Mouse (Mus musculus): Measurements from ENCODE around the gene Rnf32. TPM values are rescaled to one million over a fixed set of nuclear protein-coding genes. Genes with fewer than 3 reads are reported as not detected.

Rnf32 gene
- not detected in 2 replicates for polyA plus RNA-seq (2012)

GRCm38 (mm10) chr5:29195570-29196263 is at the start of gene Rnf32:
Gene Rnf32, plus strand, starts transcription at chr5:29195992.

Other genes starting within 250 kb of the Rnf32 start
- gene Lmbr1, start 182.4 kb downstream of the Rnf32 start, polyA plus RNA-seq (2012), result 0.86 and 0.93 TPM in 2 replicates
- gene Nom1, start 238.7 kb downstream of the Rnf32 start, polyA plus RNA-seq (2012), result 7.6 and 9.8 TPM in 2 replicates

All from megakaryocyte-erythroid progenitor cell, adult 5 weeks (primary cell).